Mouse (Mus musculus) granulocyte monocyte progenitor cell, adult 5-6 weeks (primary cell): Measurements from ENCODE around the gene Slc30a2. TPM values are rescaled to one million over a fixed set of nuclear protein-coding genes. Genes with fewer than 3 reads are reported as not detected.
"Not testable (repeated sequence)": the region's sequence is repeated elsewhere in the genome, so short reads cannot be mapped to it uniquely, and the experiment has no call there.

Experiments
- ATAC-seq: replicated peaks from 2 replicates; pipeline ENCODE4 v1.8.0; 2016; ENCODE audit warnings: mild to moderate bottlenecking, moderate TSS enrichment, inconsistent platforms; ENCODE audit not compliant: poor library complexity, severe bottlenecking
- total RNA-seq, 2 experiments: library from RNA; stranded (forward) in 1 of 2; stranded (reverse) in 1 of 2; fragments of 200-712, 200-1000 nt in 1 of 2; fragments of >200 nt in 1 of 2; fragmentation: Nextera tagmentation in 1 of 2; gene quantifications; 2 replicates each; pipeline ENCODE4 v1.2.3; 2014 to 2017

Gene Slc30a2
- not detected in 2 replicates for total RNA-seq (2014; fragmentation: Nextera tagmentation)
- not detected in 2 replicates for total RNA-seq (2017)

GRCm38 (mm10) chr4:134343071-134344031 is at the start of gene Slc30a2:
Slc30a2 (plus strand) TSS chr4:134343181.
- ATAC-seq = peak; percentile 42

- ATAC-seq = no peak
These were observed 49.3 kb upstream of the Slc30a2 start for GRCm38 (mm10) chr4:134293692-134294163.

GRCm38 (mm10) chr4:134296096-134296495 is 46.9 kb upstream of the Slc30a2 start:
- not testable (repeated sequence) for ATAC-seq

GRCm38 (mm10) chr4:134296523-134296922 is 46.5 kb upstream of the Slc30a2 start:
- ATAC-seq = no peak

- ATAC-seq = no peak
These were observed 45.6 kb upstream of the Slc30a2 start for GRCm38 (mm10) chr4:134297369-134297768.

GRCm38 (mm10) chr4:134298626-134299497 is 44.1 kb upstream of the Slc30a2 start:
- no peak for ATAC-seq

GRCm38 (mm10) chr4:134299498-134299810 is 43.5 kb upstream of the Slc30a2 start:
- no peak for ATAC-seq

GRCm38 (mm10) chr4:134300316-134300715 is 42.7 kb upstream of the Slc30a2 start:
- ATAC-seq = peak; percentile 46

- ATAC-seq = no peak
These were observed 40.9 kb upstream of the Slc30a2 start for GRCm38 (mm10) chr4:134302084-134302483.

GRCm38 (mm10) chr4:134306963-134307362 is 36.0 kb upstream of the Slc30a2 start:
- no peak for ATAC-seq

- ATAC-seq = peak; percentile 100
These were observed 35.5 kb upstream of the Slc30a2 start for GRCm38 (mm10) chr4:134307367-134308072.

- no peak for ATAC-seq
These were observed 32.9 kb upstream of the Slc30a2 start for GRCm38 (mm10) chr4:134310106-134310505.

GRCm38 (mm10) chr4:134310656-134311055 is 32.3 kb upstream of the Slc30a2 start:
- ATAC-seq = no peak

- ATAC-seq = no peak
These were observed 31.2 kb upstream of the Slc30a2 start for GRCm38 (mm10) chr4:134311784-134312183.

GRCm38 (mm10) chr4:134312341-134312740 is 30.6 kb upstream of the Slc30a2 start:
- ATAC-seq = no peak

- ATAC-seq = no peak
These were observed 30.1 kb upstream of the Slc30a2 start for GRCm38 (mm10) chr4:134312901-134313300.

GRCm38 (mm10) chr4:134314081-134314655 is 28.8 kb upstream of the Slc30a2 start:
- no peak for ATAC-seq

GRCm38 (mm10) chr4:134314876-134315275 is 28.1 kb upstream of the Slc30a2 start, which contains the start of gene Trim63:
Trim63 (plus strand) TSS chr4:134315120.
- ATAC-seq = no peak

- ATAC-seq = no peak
These were observed 27.5 kb upstream of the Slc30a2 start for GRCm38 (mm10) chr4:134315470-134315869.

- ATAC-seq = peak; percentile 35; the same call in 1 of the 2 replicates
These were observed 26.6 kb upstream of the Slc30a2 start for GRCm38 (mm10) chr4:134316390-134316789.
